Mouse (Mus musculus): ENCODE data around the gene Olfr355.

Gene Olfr355

DNA sequence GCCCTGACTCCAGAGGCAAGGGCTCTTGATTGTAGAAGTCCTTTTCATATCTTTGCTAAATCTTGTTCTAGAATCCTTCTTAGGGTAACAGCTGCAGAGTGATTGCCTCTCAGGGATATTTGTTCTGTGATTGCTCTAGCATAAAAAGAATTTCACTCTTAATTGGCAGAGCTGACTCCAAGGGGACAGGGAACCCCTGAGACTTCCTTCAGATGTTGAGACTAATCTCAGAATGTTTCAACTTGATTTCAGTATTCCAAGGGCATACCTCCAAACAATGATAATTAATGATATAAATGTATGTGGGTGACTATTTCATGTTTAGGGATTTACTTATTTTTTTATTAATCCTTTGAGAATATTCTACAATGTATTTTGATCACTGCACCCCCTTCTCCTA is at the start of gene Olfr355:
Gene Olfr355 (minus strand): TSS at position 101 of the 400 bp plus-strand sequence.
- DNase-seq (ENCODE audit: low spot score in 2 of 2): no peak

DNA sequence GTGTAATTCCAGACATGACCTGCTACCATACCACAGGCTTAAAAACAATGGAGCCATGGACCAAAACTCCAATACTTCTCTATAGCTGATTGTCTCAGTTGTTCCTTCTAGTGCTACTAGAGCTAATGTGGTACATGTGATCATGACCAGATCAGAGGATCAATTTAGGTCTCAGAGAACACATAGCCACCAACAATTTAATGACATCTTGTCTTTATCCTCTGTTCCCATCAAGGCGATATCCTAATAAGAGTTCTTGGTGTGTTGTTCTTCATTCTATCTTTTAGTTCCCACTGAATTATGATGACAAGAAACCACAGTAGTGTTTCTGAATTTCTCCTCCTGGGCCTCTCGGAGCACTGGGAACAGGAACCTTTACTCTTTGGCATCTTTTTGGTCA is 8.1 kb upstream of the Olfr355 start, which contains the start of gene Olfr356:
Gene Olfr356 (plus strand): TSS at position 301 of the 400 bp plus-strand sequence.
- no peak for DNase-seq (ENCODE audit: low spot score in 2 of 2)

DNA sequence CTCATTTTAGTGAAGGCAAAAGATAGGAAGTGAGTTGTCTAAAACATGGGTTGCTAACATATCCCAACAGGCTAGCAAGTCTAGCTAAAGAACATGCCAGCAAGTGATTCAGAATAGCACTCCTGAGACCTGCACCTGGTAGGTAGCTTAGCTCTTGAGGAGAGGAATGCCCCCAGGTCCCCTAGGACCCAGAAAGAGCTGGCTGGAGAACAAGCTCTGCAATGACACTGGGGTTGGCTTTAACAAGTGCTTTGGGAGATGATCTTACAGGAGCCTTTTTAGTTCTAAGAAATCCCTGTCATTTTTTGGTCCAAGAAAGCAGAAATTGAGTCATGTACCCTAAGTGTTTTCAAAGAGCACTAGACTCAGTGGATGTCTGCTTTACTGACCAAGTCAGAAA is 23.3 kb downstream of the Olfr355 start, which contains the start of gene Olfr354:
Gene Olfr354 (plus strand): TSS at position 301 of the 400 bp plus-strand sequence.
- DNase-seq (ENCODE audit: low spot score in 2 of 2): no peak

DNA sequence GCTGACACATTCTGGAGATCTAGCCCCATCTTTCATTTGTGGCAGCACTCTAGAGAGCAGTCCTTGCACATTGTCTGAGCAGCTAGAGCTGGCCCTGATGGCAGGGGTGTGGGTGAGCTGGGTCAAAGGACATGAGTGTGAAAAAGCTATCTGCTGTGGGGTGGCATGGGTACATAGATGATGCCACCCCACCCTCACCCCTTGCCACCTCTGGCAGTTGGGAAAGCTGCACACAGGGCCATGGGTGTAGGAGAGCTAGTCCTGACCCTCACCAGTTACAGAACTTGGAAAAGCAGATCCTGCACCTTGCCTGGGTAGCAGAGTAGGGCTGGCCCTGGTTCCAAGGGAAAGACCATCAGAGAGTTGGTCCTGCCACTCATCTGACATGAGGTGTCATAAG is 31.6 kb downstream of the Olfr355 start:
- no peak for DNase-seq (ENCODE audit: low spot score in 2 of 2)

DNA sequence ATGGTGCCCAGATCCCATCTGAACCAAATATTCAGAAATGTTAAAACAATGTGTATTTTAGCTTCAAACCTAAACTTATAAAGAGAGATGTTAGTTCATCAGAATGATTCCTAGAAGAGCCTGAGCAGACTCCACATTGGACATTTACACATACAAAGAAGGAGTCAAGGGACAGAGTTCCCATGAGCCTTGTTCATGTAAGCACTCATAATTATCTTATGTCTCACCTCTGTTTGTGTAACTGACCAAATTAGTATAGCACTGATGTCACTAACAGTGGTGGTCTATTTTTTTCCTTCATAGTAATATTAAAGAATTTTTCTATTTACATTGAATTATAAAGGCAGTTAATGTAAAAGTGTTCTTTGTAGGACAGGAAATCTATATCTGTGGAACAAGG is 35.9 kb downstream of the Olfr355 start, which contains the start of gene Olfr353:
Gene Olfr353 (minus strand): TSS at position 101 of the 400 bp plus-strand sequence.
- no peak for DNase-seq (ENCODE audit: low spot score in 2 of 2)

Data from left cerebral cortex, adult 9 months (tissue).